Mouse (Mus musculus): ENCODE measurements around the gene Slc4a2.
"Not testable (repeated sequence)": the region's sequence is repeated elsewhere in the genome, so short reads cannot be mapped to it uniquely, and the experiment has no call there.

DNA sequence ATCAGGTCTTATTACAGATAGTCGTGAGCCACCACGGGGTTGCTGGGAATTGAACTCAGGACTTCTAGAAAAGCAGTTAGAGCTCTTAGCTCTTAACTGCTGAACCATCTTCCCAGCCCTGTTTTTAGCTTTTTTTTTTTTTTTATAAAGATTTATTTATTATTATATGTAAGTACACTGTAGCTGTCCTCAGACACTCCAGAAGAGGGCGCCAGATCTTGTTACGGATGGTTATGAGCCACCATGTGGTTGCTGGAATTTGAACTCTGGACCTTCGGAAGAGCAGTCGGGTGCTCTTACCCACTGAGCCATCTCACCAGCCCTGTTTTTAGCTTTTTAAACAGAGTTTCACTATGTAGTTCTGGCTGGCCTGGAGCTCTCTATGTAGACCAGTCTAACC is 27.4 kb upstream of the Slc4a2 start:
- TF ChIP-seq GATA1, TAL1 (IDR thresholded peaks at IDR 0.05; ENCODE audit: low read length): not testable (repeated sequence)

Measured in erythroblast, embryonic 14.5 days (primary cell).